Mouse (Mus musculus) limb, embryonic 14.5 days (tissue): ENCODE measurements around the gene Taar4. TPM values are rescaled to one million over a fixed set of nuclear protein-coding genes. Genes with fewer than 3 reads are reported as not detected.

Experiments used
- ATAC-seq: fragments of 200-750 bp; cut with Nextera tagmentation; 2 replicates; pipeline ENCODE4 v1.8.0; 2017; ENCODE audit warnings: low read depth, moderate number of reproducible peaks, moderate TSS enrichment; ENCODE audit not compliant: low FRiP score
- DNase-seq: peaks from one replicate; pipeline ENCODE4 v3.0.0-alpha.2; 2015; ENCODE audit warnings: low spot score
- H3K27ac ChIP-seq: fragments of 300-500 bp; sonication (generic); replicated peaks from 2 replicates; pipeline ENCODE4 v1.5.1; 2014; ENCODE audit warnings: low read depth, mild to moderate bottlenecking, low read length, moderate library complexity, mixed read lengths
- H3K27me3 ChIP-seq: fragments of 300-500 bp; sonication (generic); 2 replicates; pipeline ENCODE4 v1.6.1; 2014; ENCODE audit warnings: low read length, mixed read lengths; ENCODE audit not compliant: control insufficient read depth, insufficient read depth
- H3K36me3 ChIP-seq: fragments of 300-500 bp; sonication (generic); 2 replicates; pipeline ENCODE4 v1.6.1; 2014; ENCODE audit warnings: mild to moderate bottlenecking, low read length, moderate library complexity, mixed read lengths; ENCODE audit not compliant: control insufficient read depth, insufficient read depth
- H3K4me1 ChIP-seq: fragments of 300-500 bp; sonication (generic); 2 replicates; pipeline ENCODE4 v1.6.1; 2014; ENCODE audit warnings: antibody characterized with exemption, low read length, mixed read lengths; ENCODE audit not compliant: control insufficient read depth, insufficient read depth
- H3K4me2 ChIP-seq: fragments of 300-500 bp; sonication (generic); replicated peaks from 2 replicates; pipeline ENCODE4 v1.6.1; 2014; ENCODE audit warnings: low read depth, mild to moderate bottlenecking, low read length, moderate library complexity; ENCODE audit not compliant: severe bottlenecking
- H3K4me3 ChIP-seq: fragments of 300-500 bp; sonication (generic); replicated peaks from 2 replicates; pipeline ENCODE4 v1.5.1; 2014; ENCODE audit warnings: low read length
- H3K9ac ChIP-seq: fragments of 300-500 bp; sonication (generic); 2 replicates; pipeline ENCODE4 v1.6.1; 2014; ENCODE audit warnings: mild to moderate bottlenecking, low read depth, low read length, moderate library complexity; ENCODE audit not compliant: severe bottlenecking
- H3K9me3 ChIP-seq: fragments of 300-500 bp; sonication (generic); 2 replicates; pipeline ENCODE4 v1.6.1; 2016; ENCODE audit warnings: low read length; ENCODE audit not compliant: control insufficient read depth
- POLR2A ChIP-seq: fragments of 200-500 bp; IDR thresholded peaks from 2 replicates; pipeline ENCODE4 v1.8.0; 2012; ENCODE audit warnings: inconsistent platforms, mild to moderate bottlenecking, moderate library complexity, borderline replicate concordance; ENCODE audit not compliant: insufficient read depth, insufficient read length; ENCODE audit errors: extremely low read depth
- WGBS: fragments of 180-500 bp; shearing (Covaris S2); extraction: QIAGEN DNeasy Blood & Tissue Kit; methylation state at CpG from one replicate; pipeline ENCODE4 v1.1.7; 2014; 5-methylcytosine and 5-hydroxymethylcytosine counted together
- polyA plus RNA-seq, 2 experiments: library from polyadenylated mRNA; depleted of rRNA in 1 of 2; stranded (reverse) in 1 of 2; unstranded in 1 of 2; fragments of >200 nt; fragmentation: Nextera tagmentation in 1 of 2; extraction: Ambion mirVana in 1 of 2; gene quantifications; 2 replicates each; pipeline versions ENCODE4 v1.2.1 to v1.2.3; 2012 to 2014

The Taar4 gene
- polyA plus RNA-seq, 2 experiments: 0.06 TPM; not detected in 1

DNA sequence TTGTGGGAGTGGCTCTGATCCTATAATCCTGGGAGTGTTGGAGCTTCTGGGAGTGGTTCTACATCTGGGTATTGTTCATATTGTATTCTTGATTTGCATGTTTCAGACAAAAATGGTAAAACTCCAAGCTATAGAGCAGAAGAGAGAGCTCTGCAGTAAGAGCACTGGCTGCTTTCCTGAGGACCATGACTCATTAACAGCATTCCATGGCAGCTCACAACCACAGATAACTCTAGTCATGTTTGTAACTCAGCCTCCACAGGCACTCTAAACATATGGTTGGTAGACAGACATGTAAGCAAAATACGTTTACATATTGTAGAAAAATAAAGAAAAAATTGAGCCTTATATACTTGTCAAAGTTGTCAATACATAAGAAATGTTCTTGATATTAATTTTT lies 46.1 kb downstream of the Taar4 start:
- H3K4me3 ChIP-seq: no peak overlapping the region
- no peak for TF ChIP-seq POLR2A
- H3K9me3 ChIP-seq: no peaks in the 10 kb centered on the region
- 76% methylated on average over 1 of the region's 1 CpGs for WGBS
- DNase-seq (no peak), ATAC-seq (no peak)
- H3K4me2 ChIP-seq: no peak overlapping the region
- no peak overlapping the region for H3K9ac ChIP-seq
- H3K4me1 ChIP-seq: no peaks in the 10 kb centered on the region
- H3K27me3 ChIP-seq: no peaks in the 10 kb centered on the region
- no peak overlapping the region for H3K27ac ChIP-seq
- no peaks in the 10 kb centered on the region for H3K36me3 ChIP-seq

DNA sequence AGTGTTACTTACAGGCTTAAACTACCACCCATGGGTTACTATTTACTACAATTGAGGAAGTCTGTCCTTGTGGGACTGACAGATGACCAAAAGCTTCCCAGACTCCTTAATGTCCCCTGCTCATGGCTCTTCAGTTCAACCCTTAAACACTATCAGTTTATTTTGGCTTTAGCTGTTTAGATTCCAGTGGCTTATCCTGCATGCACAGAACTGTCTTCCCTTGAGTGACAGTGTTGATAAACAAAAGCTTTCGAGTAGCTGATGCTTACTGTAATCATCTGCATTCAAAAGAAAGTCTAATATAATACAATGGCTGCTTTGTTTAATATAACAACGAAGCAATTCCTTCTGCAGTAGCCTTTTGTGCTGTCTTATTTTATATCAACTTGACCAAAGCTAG lies 46.7 kb downstream of the Taar4 start:
- no peaks in the 10 kb centered on the region for H3K9me3 ChIP-seq
- H3K27ac ChIP-seq: no peak overlapping the region
- no peak overlapping the region for H3K4me3 ChIP-seq
- no peaks in the 10 kb centered on the region for H3K36me3 ChIP-seq
- H3K27me3 ChIP-seq: no peaks in the 10 kb centered on the region
- H3K4me1 ChIP-seq: no peaks in the 10 kb centered on the region
- no peak for DNase-seq
- no peak overlapping the region for H3K4me2 ChIP-seq
- 75% methylated on average over 2 of the region's 2 CpGs for WGBS
- H3K9ac ChIP-seq: no peak overlapping the region
- ATAC-seq: no peak
- no peak for TF ChIP-seq POLR2A

DNA sequence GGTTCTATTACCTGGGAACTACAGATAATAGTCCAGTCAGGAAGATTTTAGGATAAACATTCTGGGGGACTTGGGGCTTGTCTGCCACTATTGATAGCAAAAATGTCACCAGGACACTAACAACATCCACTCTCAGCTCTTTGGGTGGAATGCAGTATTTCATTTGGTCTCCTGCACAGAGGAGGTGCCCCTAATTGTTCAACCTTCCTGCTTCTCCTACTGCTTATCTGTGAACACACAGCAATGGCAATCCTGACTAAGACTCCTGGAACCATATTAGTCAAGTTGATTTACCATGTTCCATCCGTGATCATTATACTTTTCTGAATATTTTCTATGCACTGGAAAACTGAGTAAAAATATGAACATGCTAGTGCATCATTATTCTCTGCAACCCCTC lies 47.8 kb downstream of the Taar4 start:
- Histone ChIP-seq H3K9me3 (no peaks in the 10 kb centered on the region), H3K27me3 (no peaks in the 10 kb centered on the region), H3K4me3 (no peak overlapping the region), H3K4me1 (no peaks in the 10 kb centered on the region), H3K4me2 (no peak overlapping the region), H3K27ac (no peak overlapping the region), H3K36me3 (no peaks in the 10 kb centered on the region), H3K9ac (no peak overlapping the region)
- no peak for TF ChIP-seq POLR2A
- ATAC-seq (no peak), DNase-seq (no peak)
- 79% methylated on average over 1 of the region's 1 CpGs for WGBS

Other genes with a start within 250 kb of the Taar4 start
- 5,532 and 5,668 TPM in 2 replicates for gene Rps12, start 173.2 kb upstream of the Taar4 start, polyA plus RNA-seq (2012; rRNA removed)
- gene Rps12, start 173.2 kb upstream of the Taar4 start, polyA plus RNA-seq (2014; fragmentation: Nextera tagmentation; extraction: Ambion mirVana): 252 and 266 TPM in 2 replicates
- 23.8 and 27.8 TPM in 2 replicates for gene Slc18b1, start 163.5 kb upstream of the Taar4 start, polyA plus RNA-seq (2012; rRNA removed)
- gene Slc18b1, start 163.5 kb upstream of the Taar4 start, polyA plus RNA-seq (2014; fragmentation: Nextera tagmentation; extraction: Ambion mirVana): 16.1 and 22.4 TPM in 2 replicates
- gene Vnn3, start 109.0 kb upstream of the Taar4 start, polyA plus RNA-seq (2012; rRNA removed): 0.04 and 0.08 TPM in 2 replicates
- gene Vnn3, start 109.0 kb upstream of the Taar4 start, polyA plus RNA-seq (2014; fragmentation: Nextera tagmentation; extraction: Ambion mirVana): 0.11 and 0.23 TPM in 2 replicates
- gene Vnn1, start 65.8 kb upstream of the Taar4 start, polyA plus RNA-seq (2012; rRNA removed): 0.82 and 1.1 TPM in 2 replicates
- 0.96 and 1.3 TPM in 2 replicates for gene Vnn1, start 65.8 kb upstream of the Taar4 start, polyA plus RNA-seq (2014; fragmentation: Nextera tagmentation; extraction: Ambion mirVana)
- not detected in 2 replicates for gene Taar1, start 40.1 kb upstream of the Taar4 start, polyA plus RNA-seq (2012; rRNA removed)
- not detected in 2 replicates for gene Taar1, start 40.1 kb upstream of the Taar4 start, polyA plus RNA-seq (2014; fragmentation: Nextera tagmentation; extraction: Ambion mirVana)
- gene Taar2, start 21.9 kb upstream of the Taar4 start, polyA plus RNA-seq (2012; rRNA removed): not detected in 2 replicates
- not detected in 2 replicates for gene Taar2, start 21.9 kb upstream of the Taar4 start, polyA plus RNA-seq (2014; fragmentation: Nextera tagmentation; extraction: Ambion mirVana)
- not detected in 2 replicates for gene Taar3, start 10.9 kb upstream of the Taar4 start, polyA plus RNA-seq (2012; rRNA removed)
- not detected in 2 replicates for gene Taar3, start 10.9 kb upstream of the Taar4 start, polyA plus RNA-seq (2014; fragmentation: Nextera tagmentation; extraction: Ambion mirVana)
- 0.13 and 0.20 TPM in 2 replicates for gene Taar5, start 10.2 kb downstream of the Taar4 start, polyA plus RNA-seq (2012; rRNA removed)
- gene Taar5, start 10.2 kb downstream of the Taar4 start, polyA plus RNA-seq (2014; fragmentation: Nextera tagmentation; extraction: Ambion mirVana): not detected in 2 replicates
- not detected in 2 replicates for gene Taar6, start 25.2 kb downstream of the Taar4 start, polyA plus RNA-seq (2012; rRNA removed)
- not detected in 2 replicates for gene Taar6, start 25.2 kb downstream of the Taar4 start, polyA plus RNA-seq (2014; fragmentation: Nextera tagmentation; extraction: Ambion mirVana)
- gene Taar7a, start 33.0 kb downstream of the Taar4 start, polyA plus RNA-seq (2012; rRNA removed): not detected in 2 replicates
- gene Taar7a, start 33.0 kb downstream of the Taar4 start, polyA plus RNA-seq (2014; fragmentation: Nextera tagmentation; extraction: Ambion mirVana): not detected in 2 replicates
- not detected in 2 replicates for gene Taar7b, start 39.4 kb downstream of the Taar4 start, polyA plus RNA-seq (2012; rRNA removed)
- gene Taar7b, start 39.4 kb downstream of the Taar4 start, polyA plus RNA-seq (2014; fragmentation: Nextera tagmentation; extraction: Ambion mirVana): not detected in 2 replicates
- not detected in 2 replicates for gene Taar7d, start 66.7 kb downstream of the Taar4 start, polyA plus RNA-seq (2012; rRNA removed)
- gene Taar7d, start 66.7 kb downstream of the Taar4 start, polyA plus RNA-seq (2014; fragmentation: Nextera tagmentation; extraction: Ambion mirVana): not detected in 2 replicates
- gene Taar7e, start 77.1 kb downstream of the Taar4 start, polyA plus RNA-seq (2012; rRNA removed): not detected in 2 replicates
- gene Taar7e, start 77.1 kb downstream of the Taar4 start, polyA plus RNA-seq (2014; fragmentation: Nextera tagmentation; extraction: Ambion mirVana): not detected in 2 replicates
- not detected in 2 replicates for gene Taar7f, start 89.0 kb downstream of the Taar4 start, polyA plus RNA-seq (2012; rRNA removed)
- not detected in 2 replicates for gene Taar7f, start 89.0 kb downstream of the Taar4 start, polyA plus RNA-seq (2014; fragmentation: Nextera tagmentation; extraction: Ambion mirVana)
- gene Taar8a, start 116.0 kb downstream of the Taar4 start, polyA plus RNA-seq (2012; rRNA removed): not detected in 2 replicates
- gene Taar8a, start 116.0 kb downstream of the Taar4 start, polyA plus RNA-seq (2014; fragmentation: Nextera tagmentation; extraction: Ambion mirVana): not detected in 2 replicates
- gene Taar8b, start 131.8 kb downstream of the Taar4 start, polyA plus RNA-seq (2012; rRNA removed): not detected in 2 replicates
- gene Taar8b, start 131.8 kb downstream of the Taar4 start, polyA plus RNA-seq (2014; fragmentation: Nextera tagmentation; extraction: Ambion mirVana): not detected in 2 replicates
- not detected in 2 replicates for gene Taar8c, start 141.4 kb downstream of the Taar4 start, polyA plus RNA-seq (2012; rRNA removed)
- not detected in 2 replicates for gene Taar8c, start 141.4 kb downstream of the Taar4 start, polyA plus RNA-seq (2014; fragmentation: Nextera tagmentation; extraction: Ambion mirVana)
- gene Taar9, start 149.0 kb downstream of the Taar4 start, polyA plus RNA-seq (2012; rRNA removed): not detected in 2 replicates
- gene Taar9, start 149.0 kb downstream of the Taar4 start, polyA plus RNA-seq (2014; fragmentation: Nextera tagmentation; extraction: Ambion mirVana): not detected in 2 replicates
- gene Stx7, start 188.8 kb downstream of the Taar4 start, polyA plus RNA-seq (2012; rRNA removed): 60.1 and 61.1 TPM in 2 replicates
- 68.0 and 69.3 TPM in 2 replicates for gene Stx7, start 188.8 kb downstream of the Taar4 start, polyA plus RNA-seq (2014; fragmentation: Nextera tagmentation; extraction: Ambion mirVana)